Mouse (Mus musculus) liver, embryonic 14.5 days (tissue): ENCODE measurements at regions not wholly inside any gene's neighbourhood (a gene's known extent, or its start where the extent isn't known, plus 50 kb on each side); places are given as distances from the start of the nearest gene placed in this dataset.

ENCODE experiments used
- ATAC-seq: fragments of 200-750 bp; cut with Nextera tagmentation; 2 replicates; pipeline ENCODE4 v1.8.0; 2017; ENCODE audit warnings: moderate number of reproducible peaks, mild to moderate bottlenecking, moderate library complexity; ENCODE audit not compliant: insufficient read depth
- DNase-seq, 3 experiments: peaks; one replicate each; pipeline ENCODE4 v3.0.0-alpha.2; 2012 to 2013; ENCODE audit warnings: low read depth in 3 of 3, low spot score in 3 of 3
- H3K27ac ChIP-seq: fragments of 300-500 bp; sonication (generic); 2 replicates; pipeline ENCODE4 v1.5.1; 2014; ENCODE audit warnings: moderate library complexity, mild to moderate bottlenecking, control low read depth, inconsistent platforms
- H3K27me3 ChIP-seq: fragments of 300-500 bp; sonication (generic); 2 replicates; pipeline ENCODE4 v1.6.1; 2014; ENCODE audit warnings: mild to moderate bottlenecking, low read length, moderate library complexity; ENCODE audit not compliant: control insufficient read depth, insufficient read depth
- H3K36me3 ChIP-seq: fragments of 300-500 bp; sonication (generic); replicated peaks from 2 replicates; pipeline ENCODE4 v1.6.1; 2014; ENCODE audit warnings: low read depth; ENCODE audit not compliant: control insufficient read depth, insufficient read depth
- H3K4me1 ChIP-seq, 2 experiments: fragments of 200-500 bp in 1 of 2; fragments of 300-500 bp in 1 of 2; sonication (generic) in 1 of 2; replicated peaks; 2 replicates each; pipeline ENCODE4 v1.6.1; 2012 to 2014; ENCODE audit warnings: antibody characterized with exemption in 1 of 2, inconsistent platforms in 1 of 2, low read length in 1 of 2; ENCODE audit not compliant: control insufficient read depth in 2 of 2, insufficient read depth in 2 of 2
- H3K4me2 ChIP-seq: fragments of 300-500 bp; sonication (generic); 2 replicates; pipeline ENCODE4 v1.6.1; 2014; ENCODE audit warnings: low read depth, mild to moderate bottlenecking, control low read depth, moderate library complexity
- H3K4me3 ChIP-seq, 2 experiments: fragments of 200-500 bp in 1 of 2; fragments of 300-500 bp in 1 of 2; sonication (generic) in 1 of 2; 2 replicates each; pipeline ENCODE4 v1.5.1; 2012 to 2014; ENCODE audit warnings: low read depth in 2 of 2, low read length in 2 of 2, mild to moderate bottlenecking in 2 of 2, control low read depth in 1 of 2, inconsistent platforms in 1 of 2, moderate library complexity in 1 of 2; ENCODE audit not compliant: insufficient read depth in 1 of 2
- H3K9ac ChIP-seq: fragments of 300-500 bp; sonication (generic); replicated peaks from 2 replicates; pipeline ENCODE4 v1.6.1; 2014; ENCODE audit warnings: mild to moderate bottlenecking, control low read depth, moderate library complexity
- H3K9me3 ChIP-seq: fragments of 300-500 bp; sonication (generic); 2 replicates; pipeline ENCODE4 v1.6.1; 2016; ENCODE audit warnings: low read length, mixed read lengths; ENCODE audit not compliant: control insufficient read depth
- CTCF ChIP-seq: IDR thresholded peaks from 2 replicates; pipeline ENCODE4 v1.5.1; 2016; ENCODE audit warnings: antibody characterized with exemption, low read depth, control low read depth
- EP300 ChIP-seq: IDR thresholded peaks from 2 replicates; pipeline ENCODE4 v1.6.1; 2016; ENCODE audit warnings: antibody characterized with exemption, low read depth
- WGBS: fragments of 180-500 bp; shearing (Covaris S2); extraction: QIAGEN DNeasy Blood & Tissue Kit; methylation state at CpG from one replicate; pipeline ENCODE4 v1.1.7; 2014; ENCODE audit not compliant: insufficient replicate concordance; 5-methylcytosine and 5-hydroxymethylcytosine counted together

DNA sequence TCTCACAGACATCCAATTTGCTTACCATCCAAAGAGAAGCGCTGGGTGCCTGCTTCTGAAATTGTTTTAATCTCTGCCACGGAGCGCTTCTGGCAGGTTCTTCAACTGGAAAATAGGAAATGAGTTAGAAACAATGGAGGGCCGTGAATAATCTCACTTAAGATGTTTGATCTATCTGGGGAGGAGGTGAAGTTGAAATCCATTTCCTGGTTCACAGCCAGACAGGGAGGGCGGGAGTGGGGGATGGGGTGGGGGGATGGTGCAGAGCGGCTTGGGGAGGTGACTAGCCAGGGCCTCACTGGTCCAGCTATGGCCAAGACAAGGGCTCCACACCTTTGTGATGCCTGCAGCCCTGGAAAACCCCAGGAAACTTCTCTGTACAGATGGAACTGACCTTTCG, 143.7 kb upstream of the Mvb12b start:
- DNase-seq (no peak), ATAC-seq (no peak)
- Histone ChIP-seq H3K4me3 (no peak overlapping the region), H3K9me3 (no peaks in the 10 kb centered on the region), H3K4me2 (no peak overlapping the region), H3K4me1 (no peaks in the 10 kb centered on the region), H3K36me3 (no peaks in the 10 kb centered on the region), H3K27me3 (no peaks in the 10 kb centered on the region), H3K9ac (no peak overlapping the region), H3K27ac (no peak overlapping the region)
- WGBS: 29% methylated on average over 7 of the region's 7 CpGs
- TF ChIP-seq CTCF: no peak
- TF ChIP-seq EP300: no peak

DNA sequence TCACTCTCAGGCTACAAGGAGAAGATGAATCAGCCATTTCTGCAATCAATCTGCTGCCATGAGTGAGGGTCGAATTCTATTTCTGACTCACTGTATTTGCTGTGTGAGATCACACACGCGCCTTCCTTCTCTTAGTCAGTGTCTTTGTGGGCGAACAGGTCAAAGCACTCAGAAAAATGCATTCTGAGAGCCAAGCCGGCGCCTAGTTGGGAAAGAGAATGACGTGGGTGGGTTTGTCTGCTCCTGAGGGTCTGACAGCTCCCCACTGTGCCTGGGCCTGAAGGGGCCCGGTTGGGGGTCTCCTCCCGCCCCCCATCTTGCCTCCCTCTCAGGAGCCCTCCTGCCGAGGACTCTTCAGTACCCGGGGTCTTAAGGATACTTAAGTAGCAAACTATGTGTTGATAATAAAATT, 143.3 kb upstream of the Mvb12b start:
- Histone ChIP-seq H3K4me3 (no peak overlapping the region), H3K9ac (no peak overlapping the region), H3K4me1 (no peaks in the 10 kb centered on the region), H3K27ac (no peak overlapping the region), H3K4me2 (no peak overlapping the region), H3K36me3 (no peaks in the 10 kb centered on the region), H3K9me3 (no peaks in the 10 kb centered on the region), H3K27me3 (no peaks in the 10 kb centered on the region)
- WGBS: 19% methylated on average over 11 of the region's 11 CpGs
- DNase-seq (no peak), ATAC-seq (no peak)
- TF ChIP-seq CTCF (no peak), EP300 (no peak)

- Histone ChIP-seq H3K4me3 (no peak overlapping the region), H3K36me3 (no peaks in the 10 kb centered on the region), H3K4me2 (no peak overlapping the region), H3K4me1 (no peaks in the 10 kb centered on the region), H3K9ac (no peak overlapping the region), H3K27ac (no peak overlapping the region), H3K9me3 (no peaks in the 10 kb centered on the region), H3K27me3 (no peaks in the 10 kb centered on the region)
- DNase-seq: no peak
- 28% methylated on average over 9 of the region's 9 CpGs for WGBS
- no peak for TF ChIP-seq CTCF
- no peak for ATAC-seq
These were observed 139.7 kb upstream of the Mvb12b start for GRCm38 (mm10) chr2:34027445-34027844.

DNA sequence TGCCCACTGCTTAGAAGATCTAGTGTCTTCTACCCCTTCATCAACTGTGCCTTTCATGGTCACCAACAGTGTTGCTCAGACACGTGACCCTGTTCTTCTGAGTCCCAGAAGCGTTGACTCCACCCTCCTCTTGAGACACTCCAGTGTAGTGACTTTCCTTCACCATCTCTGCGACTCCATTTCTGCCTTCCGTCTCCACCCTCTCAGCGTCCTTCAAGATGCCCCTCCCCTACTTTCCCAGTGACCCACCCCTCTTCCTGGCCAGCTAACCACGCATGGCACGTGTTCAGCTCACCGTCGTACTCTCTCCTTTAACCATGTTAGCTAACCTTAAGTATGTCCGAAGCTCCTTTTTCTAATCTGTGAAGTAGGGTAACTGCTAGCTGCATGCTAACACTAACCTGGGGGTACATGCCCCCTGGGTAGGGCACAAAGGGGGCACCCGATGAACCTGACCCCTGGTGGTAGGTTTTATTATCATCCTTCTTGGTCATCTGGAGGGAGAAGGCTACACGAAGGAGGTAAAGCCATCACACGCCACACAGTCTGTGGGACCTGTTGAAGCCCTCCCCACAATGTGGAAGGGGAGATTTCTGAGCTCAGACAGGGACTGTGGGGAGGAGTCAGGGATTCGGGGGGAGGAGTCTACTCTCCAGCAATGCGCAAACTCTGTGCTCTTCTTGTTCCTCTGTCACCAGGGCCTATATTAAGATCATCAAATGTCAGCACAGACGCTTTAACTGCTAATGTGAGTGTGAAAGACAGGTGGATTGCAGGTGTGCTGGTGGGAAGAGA, 139.0 kb upstream of the Mvb12b start:
- no peak for ATAC-seq
- Histone ChIP-seq H3K27ac (no peak overlapping the region), H3K27me3 (no peaks in the 10 kb centered on the region), H3K4me2 (no peak overlapping the region), H3K4me1 (no peaks in the 10 kb centered on the region), H3K36me3 (no peaks in the 10 kb centered on the region), H3K9me3 (peaks cover 2% of the 10 kb centered on the region; the same call in 1 of the 2 replicates), H3K9ac (no peak overlapping the region), H3K4me3 (no peak overlapping the region)
- TF ChIP-seq CTCF (0 out of 2 replicates have a peak, but pooled peaks have one; percentile 28), EP300 (no peak)
- DNase-seq: no peak
- WGBS: 51% methylated on average over 16 of the region's 16 CpGs

DNA sequence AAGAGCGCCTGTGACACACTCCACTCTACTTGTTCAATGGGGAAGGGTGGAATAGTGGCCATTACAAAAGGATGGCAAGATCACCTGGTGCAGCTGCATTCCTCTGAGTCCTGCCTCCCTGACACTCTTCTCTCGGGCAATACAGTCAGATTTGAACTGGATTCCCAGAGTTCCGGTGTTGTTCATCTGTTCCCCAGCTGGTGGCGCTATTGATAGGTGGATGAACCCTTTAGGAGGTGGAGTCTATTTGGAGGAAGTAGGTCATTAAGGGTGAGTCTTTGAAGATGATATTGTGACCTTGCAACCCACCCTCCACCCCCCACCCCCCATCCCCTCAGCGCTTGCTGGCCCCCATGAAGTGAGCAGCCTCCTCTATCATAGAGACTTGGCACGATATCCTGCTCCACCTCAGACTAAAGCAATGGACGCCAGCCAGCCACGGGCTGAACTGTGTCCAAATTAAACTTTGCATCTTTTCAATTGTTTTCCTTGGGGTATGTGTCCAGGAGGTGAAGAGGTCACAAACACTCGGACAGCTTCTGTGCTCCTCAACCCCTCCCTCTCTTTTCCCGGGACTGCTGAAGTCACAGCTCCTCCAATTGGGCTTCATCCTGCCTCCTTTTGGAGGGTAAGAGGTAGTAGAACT, 138.1 kb upstream of the Mvb12b start:
- no peak overlapping the region for H3K9ac ChIP-seq
- no peaks in the 10 kb centered on the region for H3K36me3 ChIP-seq
- no peak overlapping the region for H3K4me3 ChIP-seq
- DNase-seq: no peak
- no peaks in the 10 kb centered on the region for H3K27me3 ChIP-seq
- no peak overlapping the region for H3K27ac ChIP-seq
- no peak for ATAC-seq
- peaks cover 2% of the 10 kb centered on the region; the same call in 1 of the 2 replicates for H3K9me3 ChIP-seq
- H3K4me1 ChIP-seq: no peaks in the 10 kb centered on the region
- 57% methylated on average over 10 of the region's 10 CpGs for WGBS
- H3K4me2 ChIP-seq: no peak overlapping the region
- no peak for TF ChIP-seq EP300
- peak; percentile 48 for TF ChIP-seq CTCF
